Mouse (Mus musculus): Measurements from ENCODE around the gene Olfr1368. TPM values are rescaled to one million over a fixed set of nuclear protein-coding genes. Genes with fewer than 3 reads are reported as not detected.

Olfr1368 gene
- polyA plus RNA-seq, 1 experiment from 2014 or later, result not detected

DNA sequence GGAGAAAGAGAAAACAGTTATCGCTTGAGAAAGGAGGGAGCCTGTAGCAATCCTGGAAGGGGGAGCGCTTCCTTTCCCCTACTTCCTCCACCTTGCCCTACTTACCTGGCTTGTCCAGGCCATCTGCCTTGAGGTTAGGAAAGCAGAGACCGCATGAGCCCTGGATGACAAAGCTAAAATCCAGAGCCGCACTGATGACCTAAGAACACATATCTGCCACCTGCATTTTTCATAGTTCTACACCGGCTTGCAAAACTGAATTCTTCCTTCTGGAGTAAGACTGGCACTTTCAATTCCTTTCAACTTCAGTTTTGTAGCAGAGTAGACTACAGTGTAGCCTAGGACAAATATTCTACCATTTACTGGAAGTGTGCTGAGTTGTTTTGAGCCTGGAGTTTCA lies 32.7 kb upstream of the Olfr1368 start:
- Histone ChIP-seq H3K4me1 (ENCODE audit: control insufficient read depth, insufficient read depth, low read length) (peaks cover 21% of the 10 kb centered on the region), H3K9ac (ENCODE audit: low read length) (0 out of 2 replicates have a peak overlapping the region, but pooled peaks have one; percentile 89), H3K4me3 (replicated peaks; ENCODE audit: low read length) (no peak overlapping the region), H3K36me3 (ENCODE audit: control insufficient read depth, insufficient read depth, low read length) (peaks cover 4% of the 10 kb centered on the region; the same call in 1 of the 2 replicates), H3K27ac (ENCODE audit: low read length) (peak overlapping the region; percentile 97), H3K4me2 (ENCODE audit: low read depth, low read length) (peak overlapping the region; percentile 7; the same call in 1 of the 2 replicates), H3K9me3 (replicated peaks; ENCODE audit: control insufficient read depth, low read length) (no peaks in the 10 kb centered on the region), H3K27me3 (ENCODE audit: control insufficient read depth, insufficient read depth, low read length) (no peaks in the 10 kb centered on the region)
- WGBS, result 79% methylated on average over 5 of the region's 5 CpGs
- ATAC-seq (ENCODE audit: insufficient read depth, low FRiP score), result no peak

DNA sequence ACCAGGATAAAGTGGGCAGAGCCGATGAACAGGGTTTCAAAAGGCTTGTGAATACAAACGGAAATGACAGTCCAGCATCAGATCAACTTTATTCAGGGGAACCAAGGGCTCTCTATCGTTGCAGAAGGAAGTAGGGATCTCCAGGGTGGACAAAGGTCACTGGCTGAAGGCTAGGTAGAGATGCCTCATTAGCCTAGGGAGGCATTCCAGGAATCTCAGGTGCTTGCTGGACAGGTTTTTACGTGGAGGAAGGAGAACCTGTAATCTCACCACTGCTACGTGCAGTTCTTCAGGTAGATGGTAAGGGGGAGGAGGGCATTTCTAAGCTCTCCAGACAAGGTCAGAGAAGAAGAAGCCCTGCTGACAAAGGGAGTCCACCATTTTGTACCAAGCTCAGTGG lies 32.0 kb upstream of the Olfr1368 start:
- no peaks in the 10 kb centered on the region for H3K9me3 ChIP-seq (replicated peaks; ENCODE audit: control insufficient read depth, low read length)
- H3K9ac ChIP-seq (ENCODE audit: low read length), result no peak overlapping the region
- H3K36me3 ChIP-seq (ENCODE audit: control insufficient read depth, insufficient read depth, low read length), result no peaks in the 10 kb centered on the region
- 54% methylated on average over 5 of the region's 5 CpGs for WGBS
- no peak overlapping the region for H3K4me3 ChIP-seq (replicated peaks; ENCODE audit: low read length)
- no peaks in the 10 kb centered on the region for H3K27me3 ChIP-seq (ENCODE audit: control insufficient read depth, insufficient read depth, low read length)
- peak overlapping the region; percentile 97 for H3K27ac ChIP-seq (ENCODE audit: low read length)
- peaks cover 21% of the 10 kb centered on the region for H3K4me1 ChIP-seq (ENCODE audit: control insufficient read depth, insufficient read depth, low read length)
- ATAC-seq (ENCODE audit: insufficient read depth, low FRiP score), result peak; percentile 21; the same call in 1 of the 2 replicates
- no peak overlapping the region for H3K4me2 ChIP-seq (ENCODE audit: low read depth, low read length)

DNA sequence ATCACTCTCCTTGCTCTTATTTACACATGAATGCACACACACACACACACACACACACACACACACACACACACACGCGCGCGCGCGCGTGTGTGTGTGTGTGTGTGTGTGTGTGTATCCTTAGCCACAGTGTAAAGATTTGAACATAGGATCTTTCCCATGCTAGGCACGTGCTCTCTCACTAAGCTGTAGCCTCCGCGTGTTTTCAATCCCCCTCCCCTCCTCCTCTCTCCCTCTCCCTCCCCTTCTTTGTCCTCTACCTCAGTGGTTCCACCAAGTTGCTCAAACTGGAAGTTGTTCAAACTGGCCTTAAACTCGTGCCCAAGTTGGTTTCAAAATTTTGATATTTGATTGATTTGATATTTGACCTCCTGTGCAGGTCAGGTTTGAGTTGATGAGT lies 31.1 kb upstream of the Olfr1368 start:
- Histone ChIP-seq H3K27ac (ENCODE audit: low read length) (no peak overlapping the region), H3K9me3 (replicated peaks; ENCODE audit: control insufficient read depth, low read length) (no peaks in the 10 kb centered on the region), H3K4me2 (ENCODE audit: low read depth, low read length) (no peak overlapping the region), H3K36me3 (ENCODE audit: control insufficient read depth, insufficient read depth, low read length) (no peaks in the 10 kb centered on the region), H3K4me3 (replicated peaks; ENCODE audit: low read length) (no peak overlapping the region), H3K4me1 (ENCODE audit: control insufficient read depth, insufficient read depth, low read length) (peaks cover 19% of the 10 kb centered on the region), H3K9ac (ENCODE audit: low read length) (no peak overlapping the region), H3K27me3 (ENCODE audit: control insufficient read depth, insufficient read depth, low read length) (no peaks in the 10 kb centered on the region)
- ATAC-seq (ENCODE audit: insufficient read depth, low FRiP score), result no peak
- 71% methylated on average over 11 of the region's 11 CpGs for WGBS

DNA sequence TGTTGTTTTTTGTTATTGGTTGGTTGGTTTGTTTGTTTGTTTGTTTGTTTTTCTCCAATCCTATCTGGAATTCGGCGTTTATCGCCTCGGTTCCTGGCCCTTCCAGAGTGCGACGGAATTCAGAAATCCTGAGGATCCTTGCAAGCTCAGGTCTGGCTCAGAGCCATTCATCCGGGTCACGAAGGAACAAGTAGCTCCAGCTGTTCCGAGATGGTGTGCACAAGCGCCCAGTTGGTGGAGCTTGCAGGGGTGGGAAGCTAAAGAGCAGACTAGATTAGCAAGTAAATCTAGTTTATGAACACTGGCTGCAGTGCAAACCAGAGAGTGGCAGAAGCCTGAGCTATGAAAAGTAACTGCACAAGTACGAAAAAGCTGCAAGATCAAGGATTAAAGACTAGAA lies 27.4 kb upstream of the Olfr1368 start:
- H3K4me2 ChIP-seq (ENCODE audit: low read depth, low read length), result peak overlapping the region; percentile 69
- peak overlapping the region; percentile 81 for H3K27ac ChIP-seq (ENCODE audit: low read length)
- peak overlapping the region; percentile 52 for H3K4me3 ChIP-seq (replicated peaks; ENCODE audit: low read length)
- H3K27me3 ChIP-seq (ENCODE audit: control insufficient read depth, insufficient read depth, low read length), result no peaks in the 10 kb centered on the region
- peak; percentile 68 for ATAC-seq (ENCODE audit: insufficient read depth, low FRiP score)
- H3K9ac ChIP-seq (ENCODE audit: low read length), result peak overlapping the region; percentile 45
- H3K4me1 ChIP-seq (ENCODE audit: control insufficient read depth, insufficient read depth, low read length), result peaks cover 8% of the 10 kb centered on the region
- under 1% methylated on average over 11 of the region's 11 CpGs for WGBS
- no peaks in the 10 kb centered on the region for H3K36me3 ChIP-seq (ENCODE audit: control insufficient read depth, insufficient read depth, low read length)
- H3K9me3 ChIP-seq (replicated peaks; ENCODE audit: control insufficient read depth, low read length), result no peaks in the 10 kb centered on the region

DNA sequence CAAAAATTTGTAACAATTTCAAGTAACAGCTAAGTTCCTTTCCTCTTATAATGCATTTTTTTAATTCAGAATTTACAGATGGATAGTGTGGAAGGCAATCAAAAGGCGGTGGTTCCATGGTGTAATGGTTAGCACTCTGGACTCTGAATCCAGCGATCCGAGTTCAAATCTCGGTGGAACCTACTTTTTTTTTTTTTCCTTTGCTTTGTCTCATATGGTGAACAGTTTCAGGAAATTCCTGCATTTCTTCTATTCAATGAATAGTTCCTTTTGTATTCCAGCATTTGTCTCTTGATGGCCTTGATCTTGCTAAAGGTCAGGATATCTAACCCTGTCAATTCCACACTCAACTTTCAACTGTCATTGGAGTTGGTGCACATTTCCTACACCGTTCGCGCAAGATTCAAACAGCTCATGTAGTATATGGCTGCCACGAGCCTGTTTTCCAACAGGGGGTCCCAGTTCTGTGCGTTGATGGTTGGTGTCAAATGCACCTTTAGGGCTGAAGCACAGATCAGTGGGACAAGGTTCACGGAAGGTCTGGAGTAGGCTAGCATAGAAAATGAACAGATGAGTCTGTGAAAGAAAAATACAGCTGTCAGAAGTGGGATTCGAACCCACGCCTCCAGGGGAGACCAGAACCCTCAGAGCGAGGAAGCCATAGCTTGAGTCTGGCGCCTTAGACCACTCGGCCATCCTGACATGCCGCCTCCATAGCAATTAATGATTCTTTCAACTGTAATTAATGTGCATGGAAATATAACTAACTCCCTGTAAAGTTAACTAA lies 26.8 kb upstream of the Olfr1368 start:
- Histone ChIP-seq H3K4me1 (ENCODE audit: control insufficient read depth, insufficient read depth, low read length) (peaks cover 7% of the 10 kb centered on the region), H3K4me3 (replicated peaks; ENCODE audit: low read length) (peak overlapping the region; percentile 52), H3K9ac (ENCODE audit: low read length) (peak overlapping the region; percentile 61), H3K4me2 (ENCODE audit: low read depth, low read length) (peak overlapping the region; percentile 69), H3K27me3 (ENCODE audit: control insufficient read depth, insufficient read depth, low read length) (no peaks in the 10 kb centered on the region), H3K9me3 (replicated peaks; ENCODE audit: control insufficient read depth, low read length) (no peaks in the 10 kb centered on the region), H3K36me3 (ENCODE audit: control insufficient read depth, insufficient read depth, low read length) (no peaks in the 10 kb centered on the region), H3K27ac (ENCODE audit: low read length) (peak overlapping the region; percentile 81)
- WGBS, result 1% methylated on average over 16 of the region's 16 CpGs
- ATAC-seq (ENCODE audit: insufficient read depth, low FRiP score), result peak; percentile 76

DNA sequence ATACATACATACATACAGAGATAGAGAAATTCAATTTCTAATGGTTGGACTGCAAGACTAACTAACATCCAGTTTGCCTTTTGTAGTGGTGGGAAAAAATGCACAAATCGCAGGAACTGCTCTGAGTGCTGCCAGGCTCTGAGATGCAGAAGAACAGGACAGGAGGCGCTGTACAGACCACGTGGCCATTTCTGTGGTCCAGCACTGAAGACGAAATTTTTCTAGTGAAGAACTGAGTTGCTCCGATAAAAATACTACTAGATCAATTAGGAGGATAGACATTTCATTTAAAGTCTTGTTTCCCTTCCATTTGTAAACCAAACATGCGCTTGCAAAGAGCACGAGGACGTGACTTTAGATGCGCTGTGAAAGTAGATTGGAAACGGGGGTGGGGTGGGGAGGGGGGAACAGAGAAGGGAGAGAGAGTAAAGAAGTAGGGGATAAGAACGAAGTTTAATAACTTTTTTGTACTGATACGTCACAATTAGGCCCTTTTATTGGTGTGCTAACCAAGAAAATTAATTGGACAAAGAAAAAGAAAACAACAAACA lies 26.0 kb upstream of the Olfr1368 start:
- H3K27ac ChIP-seq (ENCODE audit: low read length), result no peak overlapping the region
- peak overlapping the region; percentile 69 for H3K4me2 ChIP-seq (ENCODE audit: low read depth, low read length)
- H3K36me3 ChIP-seq (ENCODE audit: control insufficient read depth, insufficient read depth, low read length), result no peaks in the 10 kb centered on the region
- peak overlapping the region; percentile 63 for H3K9ac ChIP-seq (ENCODE audit: low read length)
- peaks cover 7% of the 10 kb centered on the region for H3K4me1 ChIP-seq (ENCODE audit: control insufficient read depth, insufficient read depth, low read length)
- no peak for ATAC-seq (ENCODE audit: insufficient read depth, low FRiP score)
- no peaks in the 10 kb centered on the region for H3K9me3 ChIP-seq (replicated peaks; ENCODE audit: control insufficient read depth, low read length)
- under 1% methylated on average over 12 of the region's 12 CpGs for WGBS
- H3K4me3 ChIP-seq (replicated peaks; ENCODE audit: low read length), result peak overlapping the region; percentile 56
- no peaks in the 10 kb centered on the region for H3K27me3 ChIP-seq (ENCODE audit: control insufficient read depth, insufficient read depth, low read length)

DNA sequence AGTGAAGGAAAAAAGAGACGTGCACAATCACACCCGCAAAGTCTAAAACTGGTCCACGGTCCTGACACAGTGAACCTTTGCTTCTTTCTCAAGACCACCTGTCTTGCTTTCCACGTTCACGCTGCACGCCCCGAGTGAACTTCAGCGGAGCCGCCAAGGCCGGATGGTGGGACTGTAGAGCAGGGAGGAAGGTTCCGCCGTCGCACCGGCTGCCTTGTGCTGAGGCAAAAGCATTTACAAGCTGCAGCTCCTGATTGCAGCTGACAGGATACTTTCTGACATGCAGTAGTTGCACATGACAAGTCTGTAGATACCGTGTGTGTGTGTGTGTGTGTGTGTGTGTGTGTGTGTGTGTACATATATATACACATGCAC lies 25.5 kb upstream of the Olfr1368 start:
- H3K4me1 ChIP-seq (ENCODE audit: control insufficient read depth, insufficient read depth, low read length), result peaks cover 7% of the 10 kb centered on the region
- ATAC-seq (ENCODE audit: insufficient read depth, low FRiP score), result no peak
- H3K4me2 ChIP-seq (ENCODE audit: low read depth, low read length), result peak overlapping the region; percentile 69
- peak overlapping the region; percentile 56 for H3K4me3 ChIP-seq (replicated peaks; ENCODE audit: low read length)
- 16% methylated on average over 15 of the region's 15 CpGs for WGBS
- H3K36me3 ChIP-seq (ENCODE audit: control insufficient read depth, insufficient read depth, low read length), result no peaks in the 10 kb centered on the region
- peak overlapping the region; percentile 34; the same call in 1 of the 2 replicates for H3K27ac ChIP-seq (ENCODE audit: low read length)
- peak overlapping the region; percentile 36 for H3K9ac ChIP-seq (ENCODE audit: low read length)
- H3K9me3 ChIP-seq (replicated peaks; ENCODE audit: control insufficient read depth, low read length), result no peaks in the 10 kb centered on the region
- H3K27me3 ChIP-seq (ENCODE audit: control insufficient read depth, insufficient read depth, low read length), result no peaks in the 10 kb centered on the region

DNA sequence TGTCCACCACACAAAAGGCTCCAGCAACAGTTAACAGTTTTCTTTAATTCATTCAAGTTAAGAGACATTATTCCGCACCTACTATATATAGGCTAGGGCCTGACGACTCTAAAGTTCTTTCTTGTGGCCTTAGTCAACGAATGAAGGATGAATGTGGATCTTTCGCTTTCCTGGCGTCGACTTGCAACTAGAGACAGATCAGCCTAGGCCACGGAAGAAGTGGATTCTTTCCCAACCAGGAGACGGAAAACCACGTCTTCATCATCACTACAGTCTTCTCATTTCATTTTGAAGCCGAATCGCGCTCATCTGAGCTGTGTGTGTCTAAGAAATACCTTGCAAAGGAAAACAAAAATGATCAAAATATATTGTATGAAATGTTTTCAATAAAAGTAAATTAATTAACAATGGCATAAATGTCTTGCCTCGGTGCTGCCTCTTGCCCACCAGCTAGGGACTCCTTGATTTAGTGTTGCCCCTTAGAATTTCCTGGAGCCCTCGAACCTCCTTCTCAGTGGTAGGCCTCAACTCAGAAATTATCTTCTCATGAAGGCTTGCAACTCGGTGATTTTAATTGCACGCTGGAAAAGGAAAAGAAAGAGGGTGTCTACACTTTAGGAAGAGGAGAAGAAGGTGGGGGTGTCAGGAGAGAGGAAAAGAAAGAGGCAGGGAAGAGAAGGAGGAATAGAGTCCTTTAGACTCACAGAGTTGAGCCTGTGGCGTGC lies 24.9 kb upstream of the Olfr1368 start:
- H3K4me2 ChIP-seq (ENCODE audit: low read depth, low read length), result peak overlapping the region; percentile 69
- no peaks in the 10 kb centered on the region for H3K36me3 ChIP-seq (ENCODE audit: control insufficient read depth, insufficient read depth, low read length)
- WGBS, result 55% methylated on average over 17 of the region's 17 CpGs
- H3K4me1 ChIP-seq (ENCODE audit: control insufficient read depth, insufficient read depth, low read length), result peaks cover 7% of the 10 kb centered on the region
- peak overlapping the region; percentile 59 for H3K4me3 ChIP-seq (replicated peaks; ENCODE audit: low read length)
- no peaks in the 10 kb centered on the region for H3K9me3 ChIP-seq (replicated peaks; ENCODE audit: control insufficient read depth, low read length)
- H3K27ac ChIP-seq (ENCODE audit: low read length), result no peak overlapping the region
- H3K9ac ChIP-seq (ENCODE audit: low read length), result peak overlapping the region; percentile 36; the same call in 1 of the 2 replicates
- ATAC-seq (ENCODE audit: insufficient read depth, low FRiP score), result no peak
- no peaks in the 10 kb centered on the region for H3K27me3 ChIP-seq (ENCODE audit: control insufficient read depth, insufficient read depth, low read length)

All from stomach, embryonic 16.5 days (tissue).